Mouse (Mus musculus) forebrain, postnatal 0 days (tissue): Measurements from ENCODE around the gene Slc22a21. TPM values are rescaled to one million over a fixed set of nuclear protein-coding genes. Genes with fewer than 3 reads are reported as not detected.

ENCODE experiments used
- ATAC-seq: fragments of 200-750 bp; cut with Nextera tagmentation; 2 replicates; pipeline ENCODE4 v1.8.0; 2017; ENCODE audit warnings: mild to moderate bottlenecking, moderate library complexity
- DNase-seq: peaks from one replicate; pipeline ENCODE4 v3.0.0-alpha.2; 2015
- H3K27ac ChIP-seq: fragments of 300-500 bp; sonication (generic); 2 replicates; pipeline ENCODE4 v1.5.1; 2014; ENCODE audit warnings: low read depth, mild to moderate bottlenecking, antibody characterized with exemption, low read length, moderate library complexity, mixed read lengths
- H3K27me3 ChIP-seq: fragments of 300-500 bp; sonication (generic); 2 replicates; pipeline ENCODE4 v1.6.1; 2014; ENCODE audit warnings: mild to moderate bottlenecking, low read length, mixed read lengths; ENCODE audit not compliant: insufficient read depth
- H3K36me3 ChIP-seq: fragments of 300-500 bp; sonication (generic); 2 replicates; pipeline ENCODE4 v1.6.1; 2014; ENCODE audit warnings: mild to moderate bottlenecking, moderate library complexity; ENCODE audit not compliant: insufficient read depth
- H3K4me1 ChIP-seq: fragments of 300-500 bp; sonication (generic); 2 replicates; pipeline ENCODE4 v1.6.1; 2014; ENCODE audit warnings: antibody characterized with exemption; ENCODE audit not compliant: insufficient read depth
- H3K4me2 ChIP-seq: fragments of 300-500 bp; sonication (generic); 2 replicates; pipeline ENCODE4 v1.6.1; 2014; ENCODE audit warnings: low read depth, mild to moderate bottlenecking, moderate library complexity
- H3K4me3 ChIP-seq: fragments of 300-500 bp; sonication (generic); 2 replicates; pipeline ENCODE4 v1.5.1; 2014; ENCODE audit warnings: low read depth, low read length, mixed read lengths
- H3K9ac ChIP-seq: fragments of 300-500 bp; sonication (generic); 2 replicates; pipeline ENCODE4 v1.6.1; 2014; ENCODE audit warnings: mild to moderate bottlenecking
- H3K9me3 ChIP-seq: fragments of 300-500 bp; sonication (generic); 2 replicates; pipeline ENCODE4 v1.6.1; 2016; ENCODE audit warnings: low read length
- CTCF ChIP-seq: sonication (generic); IDR thresholded peaks from 2 replicates; pipeline ENCODE4 v1.5.1; 2016; ENCODE audit warnings: antibody characterized with exemption, control low read depth, low read depth
- WGBS: fragments of 180-500 bp; shearing (Covaris S2); extraction: QIAGEN DNeasy Blood & Tissue Kit; methylation state at CpG from one replicate; pipeline ENCODE4 v1.1.7; 2014; 5-methylcytosine and 5-hydroxymethylcytosine counted together
- polyA plus RNA-seq: library from polyadenylated mRNA; unstranded; fragments of >200 nt; fragmentation: Nextera tagmentation; extraction: Ambion mirVana; gene quantifications from 2 replicates; pipeline ENCODE4 v1.2.1, GENCODE M21; 2015
- total RNA-seq: library from RNA; depleted of rRNA; stranded (reverse); fragments of >200 nt; gene quantifications from 2 replicates; pipeline ENCODE4 v1.2.3, GENCODE M21; 2014; rRNA removed

The Slc22a21 gene
- total and polyA plus RNA-seq, 2 experiments from 2014 or later = 4.8 to 5.1 TPM

DNA sequence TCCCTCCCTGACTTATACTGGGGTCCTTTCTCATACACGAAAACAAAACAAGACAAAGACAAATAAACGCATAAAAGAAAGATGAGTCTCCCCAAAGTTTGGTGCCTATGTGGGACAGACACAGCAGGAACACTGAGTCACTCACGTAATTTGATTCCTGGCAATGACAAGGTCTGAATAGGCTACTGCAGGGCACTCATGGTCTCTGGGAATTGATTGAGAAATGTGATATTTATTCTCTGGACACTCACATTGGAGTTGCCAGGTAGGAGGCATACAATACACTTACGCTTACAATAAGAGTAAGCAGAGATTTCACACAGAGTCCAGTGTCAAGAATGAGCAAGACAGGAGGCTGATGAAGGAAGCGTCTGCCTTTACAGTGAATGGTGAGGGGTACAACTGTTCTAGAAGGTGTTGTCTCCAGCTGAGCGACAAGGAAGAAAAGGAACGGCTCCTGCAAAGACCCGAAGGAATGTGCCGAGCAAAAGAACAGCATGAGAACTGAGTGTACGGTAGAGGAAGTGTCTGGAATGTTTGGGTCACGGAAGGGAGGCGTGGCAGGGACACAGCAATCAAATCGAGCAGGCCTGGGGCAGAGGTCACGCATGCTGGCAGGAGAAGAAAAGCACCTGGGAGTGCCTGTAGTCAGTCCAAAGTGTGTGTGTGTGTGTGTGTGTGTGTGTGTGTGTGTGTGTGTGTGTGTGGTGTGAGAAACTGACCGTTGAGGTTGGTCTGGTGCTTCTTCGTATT is 76.2 kb downstream of the Slc22a21 start:
- no peak overlapping the region for H3K4me2 ChIP-seq
- no peak for ATAC-seq
- no peak overlapping the region for H3K27ac ChIP-seq
- no peaks in the 10 kb centered on the region for H3K9me3 ChIP-seq
- no peaks in the 10 kb centered on the region for H3K4me1 ChIP-seq
- 61% methylated on average over 16 of the region's 16 CpGs for WGBS
- TF ChIP-seq CTCF = no peak
- DNase-seq = no peak
- no peaks in the 10 kb centered on the region for H3K36me3 ChIP-seq
- no peaks in the 10 kb centered on the region for H3K27me3 ChIP-seq
- H3K4me3 ChIP-seq = no peak overlapping the region
- no peak overlapping the region for H3K9ac ChIP-seq

DNA sequence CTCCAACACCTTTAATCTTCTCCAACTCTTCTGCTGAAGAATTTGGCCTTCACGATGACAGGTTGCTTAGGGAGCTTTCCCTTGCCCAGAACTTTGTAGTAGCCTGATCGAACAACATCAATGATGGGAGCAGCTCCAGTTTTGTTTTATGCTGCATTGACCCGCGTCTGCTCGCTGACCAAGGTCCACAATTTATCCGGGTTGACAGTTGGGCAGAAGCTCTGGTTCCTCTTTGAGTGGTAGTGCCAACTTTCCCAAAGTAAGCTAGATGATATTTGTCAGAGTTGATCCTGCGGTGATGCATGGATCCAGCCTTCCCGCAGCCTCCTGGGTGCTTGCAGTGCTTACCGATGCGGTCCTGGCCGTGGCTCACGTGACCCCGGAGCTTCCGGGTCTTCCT is 77.4 kb downstream of the Slc22a21 start:
- no peak overlapping the region for H3K4me2 ChIP-seq
- H3K9ac ChIP-seq = no peak overlapping the region
- ATAC-seq (no peak), DNase-seq (no peak)
- H3K4me1 ChIP-seq = no peaks in the 10 kb centered on the region
- H3K4me3 ChIP-seq = no peak overlapping the region
- no peaks in the 10 kb centered on the region for H3K36me3 ChIP-seq
- H3K27ac ChIP-seq = no peak overlapping the region
- no peaks in the 10 kb centered on the region for H3K27me3 ChIP-seq
- H3K9me3 ChIP-seq = no peaks in the 10 kb centered on the region
- TF ChIP-seq CTCF = no peak
- 94% methylated on average over 14 of the region's 14 CpGs for WGBS

DNA sequence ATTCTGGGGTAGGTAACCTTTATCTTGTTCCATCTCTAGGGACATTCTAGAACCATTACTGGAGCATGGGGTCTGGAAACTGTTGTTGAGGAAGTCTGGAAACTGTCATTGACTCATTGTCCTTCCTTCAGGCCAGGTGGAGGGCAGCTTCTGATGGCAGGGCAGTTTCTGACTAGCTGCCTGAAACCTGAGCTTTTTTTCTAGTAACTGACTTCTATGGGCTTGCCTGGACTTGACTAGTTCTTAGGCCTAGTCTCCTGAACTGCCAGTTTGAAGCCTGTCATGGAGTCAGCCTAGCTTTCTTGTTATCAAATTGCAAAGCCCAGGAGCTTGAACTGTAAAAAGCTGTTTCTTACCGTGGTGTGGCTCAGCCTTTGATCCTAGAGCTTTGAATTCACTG is 79.1 kb downstream of the Slc22a21 start:
- DNase-seq (no peak), ATAC-seq (no peak)
- no peak for TF ChIP-seq CTCF
- H3K9me3 ChIP-seq = no peaks in the 10 kb centered on the region
- H3K4me2 ChIP-seq = no peak overlapping the region
- no peak overlapping the region for H3K27ac ChIP-seq
- H3K4me3 ChIP-seq = no peak overlapping the region
- no peaks in the 10 kb centered on the region for H3K4me1 ChIP-seq
- no peaks in the 10 kb centered on the region for H3K36me3 ChIP-seq
- WGBS = 81% methylated on average over 1 of the region's 1 CpGs
- H3K27me3 ChIP-seq = no peaks in the 10 kb centered on the region
- H3K9ac ChIP-seq = no peak overlapping the region

DNA sequence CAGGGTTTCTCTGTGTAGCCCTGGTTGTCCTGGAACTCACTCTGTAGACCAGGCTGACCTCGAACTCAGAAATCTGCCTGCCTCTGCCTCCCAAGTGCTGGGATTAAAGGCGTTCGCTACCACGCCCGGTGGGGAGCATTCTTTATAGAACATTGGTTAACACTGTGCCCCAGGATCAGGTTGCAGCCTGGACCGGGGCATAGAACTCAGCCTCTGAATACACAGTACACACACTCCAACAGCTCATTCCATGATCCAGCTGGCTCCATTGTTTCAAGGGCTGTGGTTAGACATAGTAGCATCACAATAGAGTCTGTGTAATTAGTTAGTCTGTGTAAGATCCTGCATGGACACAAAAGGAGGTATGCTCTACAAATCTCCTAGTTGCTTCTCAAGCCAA is 80.2 kb downstream of the Slc22a21 start:
- Histone ChIP-seq H3K27me3 (no peaks in the 10 kb centered on the region), H3K27ac (no peak overlapping the region), H3K9me3 (no peaks in the 10 kb centered on the region), H3K4me2 (no peak overlapping the region), H3K4me1 (no peaks in the 10 kb centered on the region), H3K36me3 (no peaks in the 10 kb centered on the region), H3K4me3 (no peak overlapping the region), H3K9ac (no peak overlapping the region)
- no peak for TF ChIP-seq CTCF
- 80% methylated on average over 6 of the region's 6 CpGs for WGBS
- ATAC-seq (no peak), DNase-seq (no peak)

Other genes starting within 250 kb of the Slc22a21 start
- 3.1 and 3.7 TPM in 2 replicates for gene Irf1, start 210.3 kb downstream of the Slc22a21 start, total RNA-seq
- 3.2 and 4.0 TPM in 2 replicates for gene Irf1, start 210.3 kb downstream of the Slc22a21 start, polyA plus RNA-seq
- gene Gm17334, start 207.1 kb downstream of the Slc22a21 start, total RNA-seq = 1.5 TPM in 1 of 2 replicates, not detected in the other
- not detected in 2 replicates for gene Gm17334, start 207.1 kb downstream of the Slc22a21 start, polyA plus RNA-seq
- not detected in 2 replicates for gene Gm12216, start 121.1 kb downstream of the Slc22a21 start, total RNA-seq
- gene Gm12216, start 121.1 kb downstream of the Slc22a21 start, polyA plus RNA-seq = 0.40 and 0.77 TPM in 2 replicates
- gene Slc22a5, start 88.7 kb downstream of the Slc22a21 start, total RNA-seq = 16.0 and 16.2 TPM in 2 replicates
- gene Slc22a5, start 88.7 kb downstream of the Slc22a21 start, polyA plus RNA-seq = 12.9 and 13.4 TPM in 2 replicates
- 3.7 and 4.7 TPM in 2 replicates for gene Slc22a4, start 47.8 kb upstream of the Slc22a21 start, total RNA-seq
- 3.3 and 4.0 TPM in 2 replicates for gene Slc22a4, start 47.8 kb upstream of the Slc22a21 start, polyA plus RNA-seq
- 27.6 and 30.9 TPM in 2 replicates for gene Pdlim4, start 88.7 kb upstream of the Slc22a21 start, total RNA-seq
- 47.9 and 50.7 TPM in 2 replicates for gene Pdlim4, start 88.7 kb upstream of the Slc22a21 start, polyA plus RNA-seq
- 6.8 and 9.8 TPM in 2 replicates for gene P4ha2, start 119.8 kb upstream of the Slc22a21 start, total RNA-seq
- 6.0 and 6.1 TPM in 2 replicates for gene P4ha2, start 119.8 kb upstream of the Slc22a21 start, polyA plus RNA-seq